Mouse (Mus musculus) CD4-positive helper T cell, adult 2 months (primary cell): ENCODE measurements around the gene Sugct.
A peak's percentile ranks its signal among the peaks of the same experiment; 100 is the strongest.

ENCODE experiments used
- DNase-seq: peaks from one replicate; pipeline ENCODE4 v3.0.0-alpha.2; 2012; ENCODE audit warnings: low read depth, missing footprints, low spot score

Sugct gene

DNA sequence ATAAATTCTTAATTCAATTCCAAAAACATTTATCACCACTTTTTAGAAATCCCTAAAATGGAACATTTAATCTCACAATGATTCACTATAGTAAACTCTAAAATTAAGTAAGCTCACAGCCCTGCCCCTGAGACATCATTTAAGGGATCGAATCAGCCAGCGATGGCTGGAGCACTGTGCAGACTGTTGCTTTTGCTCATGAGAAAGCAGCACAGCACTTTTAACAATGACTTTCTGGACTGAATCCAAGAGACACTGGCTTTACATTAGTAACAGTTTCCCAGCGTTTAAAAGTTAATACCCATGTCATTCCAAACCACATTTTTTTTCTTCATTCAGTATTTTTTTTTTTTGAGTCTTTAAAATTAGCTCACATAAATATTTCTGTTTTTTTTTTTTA, 398.9 kb downstream of the Sugct start:
- DNase-seq, result no peak

GRCm38 (mm10) chr13:17291057-17291456, 404.3 kb downstream of the Sugct start:
- DNase-seq, result no peak

DNA sequence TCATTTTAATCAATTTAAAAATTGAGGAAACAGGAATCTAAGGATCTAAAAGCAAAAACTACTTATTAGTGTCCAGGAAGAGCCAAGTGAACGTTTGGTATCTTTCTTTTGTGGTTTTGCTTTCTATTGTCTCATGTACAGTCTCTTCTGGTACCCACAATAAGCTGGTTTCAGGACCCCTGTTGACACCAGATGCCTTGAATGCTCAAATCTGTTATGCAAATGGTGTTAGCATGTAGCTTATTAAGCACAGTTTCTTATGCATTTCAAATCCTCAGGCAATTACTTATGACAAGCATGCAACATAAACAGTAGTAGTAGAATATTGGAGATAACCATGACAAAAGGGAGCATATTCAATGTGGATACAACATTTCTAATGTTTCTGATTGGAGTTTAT, 407.0 kb downstream of the Sugct start:
- no peak for DNase-seq

GRCm38 (mm10) chr13:17245936-17246335, 449.4 kb downstream of the Sugct start:
- no peak for DNase-seq

- DNase-seq, result no peak
These were observed 478.8 kb downstream of the Sugct start for GRCm38 (mm10) chr13:17216524-17216923.

- DNase-seq, result no peak
These were observed 482.7 kb downstream of the Sugct start for GRCm38 (mm10) chr13:17212681-17213080.

GRCm38 (mm10) chr13:17190180-17190762, 505.1 kb downstream of the Sugct start:
- DNase-seq, result no peak

- peak; percentile 1 for DNase-seq
These were observed 510.1 kb downstream of the Sugct start for GRCm38 (mm10) chr13:17185253-17185652.

GRCm38 (mm10) chr13:17165917-17166316, 529.4 kb downstream of the Sugct start:
- no peak for DNase-seq

GRCm38 (mm10) chr13:17164721-17165120, 530.6 kb downstream of the Sugct start:
- DNase-seq, result no peak

GRCm38 (mm10) chr13:17146441-17146992, 548.8 kb downstream of the Sugct start:
- DNase-seq, result no peak

DNA sequence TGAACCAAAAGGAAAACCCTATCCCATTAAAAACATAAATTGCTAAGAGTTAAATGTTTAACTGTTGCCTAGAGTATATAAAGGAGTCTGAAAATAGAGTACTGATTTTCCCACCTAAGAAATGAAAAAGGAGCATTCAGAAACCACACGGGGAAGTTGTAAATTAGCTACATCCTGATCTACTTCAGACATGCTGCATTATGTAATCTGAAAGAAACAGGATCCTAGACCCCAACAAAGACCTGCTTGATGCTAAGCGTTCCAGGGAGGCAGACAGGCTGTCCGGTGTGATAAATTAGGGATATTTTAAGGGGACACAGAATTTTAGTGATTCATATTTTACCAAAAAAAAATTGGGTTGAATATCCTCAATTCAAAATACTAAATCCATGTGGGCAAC, 579.3 kb downstream of the Sugct start:
- no peak for DNase-seq

- no peak for DNase-seq
These were observed 593.0 kb downstream of the Sugct start for GRCm38 (mm10) chr13:17102372-17102771.

- no peak for DNase-seq
These were observed 608.8 kb downstream of the Sugct start for GRCm38 (mm10) chr13:17086547-17086946.

- DNase-seq, result no peak
These were observed 609.2 kb downstream of the Sugct start for GRCm38 (mm10) chr13:17086146-17086545.

GRCm38 (mm10) chr13:17084946-17085852, 610.2 kb downstream of the Sugct start:
- no peak for DNase-seq

DNA sequence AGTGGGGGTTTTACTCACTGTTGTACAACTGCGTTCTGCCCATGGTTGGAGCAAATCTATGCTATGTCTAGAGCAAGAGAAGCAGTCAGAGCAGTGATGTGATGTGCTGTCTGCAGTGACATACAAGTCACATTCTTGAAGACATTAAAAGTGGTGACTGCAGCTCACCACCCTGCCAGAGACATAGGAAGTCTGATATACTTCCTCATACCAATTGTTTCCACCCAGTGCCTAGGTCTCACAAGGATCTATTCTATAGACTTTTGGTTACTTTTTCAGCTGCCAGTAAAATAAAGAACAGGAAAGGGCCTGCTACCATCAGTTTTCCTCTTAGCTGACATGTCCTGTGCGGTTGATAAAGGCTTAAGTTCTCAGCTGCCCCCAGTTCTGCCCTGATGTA, 613.7 kb downstream of the Sugct start:
- DNase-seq, result peak; percentile 5

- DNase-seq, result no peak
These were observed 629.8 kb downstream of the Sugct start for GRCm38 (mm10) chr13:17065552-17065951.

- no peak for DNase-seq
These were observed 638.7 kb downstream of the Sugct start for GRCm38 (mm10) chr13:17056650-17057049.

- DNase-seq, result no peak
These were observed 651.7 kb downstream of the Sugct start for GRCm38 (mm10) chr13:17043426-17044224.

DNA sequence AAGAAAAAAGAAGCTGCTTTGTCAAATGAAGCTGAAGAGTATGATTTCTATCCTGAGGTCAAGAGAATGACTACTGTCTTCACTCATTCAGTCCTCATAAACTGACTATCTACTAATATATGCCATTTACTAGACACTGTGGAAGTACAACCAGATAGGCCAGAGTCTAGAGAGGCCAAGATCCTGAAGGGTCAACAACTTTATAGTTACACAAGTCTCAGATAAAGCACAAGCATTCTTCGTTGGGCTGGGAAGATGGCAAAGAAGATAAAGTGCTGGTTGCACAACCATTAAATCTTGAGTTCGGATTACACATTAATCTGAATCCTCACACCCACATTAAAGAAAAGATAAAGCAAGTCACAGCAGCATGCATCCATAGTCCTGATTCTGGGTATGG, 653.0 kb downstream of the Sugct start:
- no peak for DNase-seq

GRCm38 (mm10) chr13:17039727-17040126, 655.6 kb downstream of the Sugct start:
- DNase-seq, result no peak
